Mouse (Mus musculus) hindbrain, embryonic 15.5 days (tissue): ENCODE results near the gene Fam169b. TPM values are rescaled to one million over a fixed set of nuclear protein-coding genes. Genes with fewer than 3 reads are reported as not detected.

Experiments
- ATAC-seq: fragments of 200-750 bp; cut with Nextera tagmentation; 2 replicates; pipeline ENCODE4 v1.8.0; 2017; ENCODE audit warnings: low read depth, moderate number of reproducible peaks, moderate TSS enrichment; ENCODE audit not compliant: low FRiP score
- H3K27ac ChIP-seq: fragments of 300-500 bp; sonication (generic); replicated peaks from 2 replicates; pipeline ENCODE4 v1.5.1; 2015; ENCODE audit warnings: mild to moderate bottlenecking, inconsistent platforms
- H3K27me3 ChIP-seq: fragments of 300-500 bp; sonication (generic); 2 replicates; pipeline ENCODE4 v1.6.1; 2015; ENCODE audit warnings: control low read depth, inconsistent platforms
- H3K36me3 ChIP-seq: fragments of 300-500 bp; sonication (generic); 2 replicates; pipeline ENCODE4 v1.6.1; 2015; ENCODE audit warnings: control low read depth, inconsistent platforms
- H3K4me1 ChIP-seq: fragments of 300-500 bp; sonication (generic); replicated peaks from 2 replicates; pipeline ENCODE4 v1.6.1; 2015; ENCODE audit warnings: control low read depth, inconsistent platforms
- H3K4me2 ChIP-seq: fragments of 300-500 bp; sonication (generic); 2 replicates; pipeline ENCODE4 v1.6.1; 2015; ENCODE audit warnings: moderate library complexity, mild to moderate bottlenecking, inconsistent platforms
- H3K4me3 ChIP-seq: fragments of 300-500 bp; sonication (generic); 2 replicates; pipeline ENCODE4 v1.5.1; 2015; ENCODE audit warnings: mild to moderate bottlenecking, inconsistent platforms
- H3K9ac ChIP-seq: fragments of 300-500 bp; sonication (generic); 2 replicates; pipeline ENCODE4 v1.6.1; 2015; ENCODE audit warnings: inconsistent platforms
- H3K9me3 ChIP-seq: fragments of 300-500 bp; sonication (generic); 2 replicates; pipeline ENCODE4 v1.6.1; 2016; ENCODE audit warnings: control low read depth, inconsistent platforms
- WGBS: fragments of 180-500 bp; shearing (Covaris S2); methylation state at CpG from one replicate; pipeline ENCODE4 v1.1.7; 2015; 5-methylcytosine and 5-hydroxymethylcytosine counted together
- polyA plus RNA-seq: library from polyadenylated mRNA; unstranded; fragments of >200 nt; fragmentation: Nextera tagmentation; extraction: Ambion mirVana; gene quantifications from 2 replicates; pipeline ENCODE4 v1.2.1, GENCODE M21; 2015

Gene Fam169b
- polyA plus RNA-seq, 1 experiment from 2014 or later = 0.12 TPM

- Histone ChIP-seq H3K9ac (no peak overlapping the region), H3K4me1 (no peaks in the 10 kb centered on the region), H3K4me3 (no peak overlapping the region), H3K9me3 (no peaks in the 10 kb centered on the region), H3K27ac (no peak overlapping the region), H3K27me3 (no peaks in the 10 kb centered on the region), H3K36me3 (no peaks in the 10 kb centered on the region), H3K4me2 (no peak overlapping the region)
- WGBS = 68% methylated on average over 14 of the region's 14 CpGs
- no peak for ATAC-seq
Measured at GRCm38 (mm10) chr7:68313038-68313782, 39.6 kb downstream of the Fam169b start.

GRCm38 (mm10) chr7:68314286-68314685, 40.6 kb downstream of the Fam169b start:
- no peak for ATAC-seq
- Histone ChIP-seq H3K27me3 (no peaks in the 10 kb centered on the region), H3K9ac (no peak overlapping the region), H3K4me3 (no peak overlapping the region), H3K4me1 (no peaks in the 10 kb centered on the region), H3K27ac (no peak overlapping the region), H3K36me3 (no peaks in the 10 kb centered on the region), H3K9me3 (no peaks in the 10 kb centered on the region), H3K4me2 (no peak overlapping the region)
- WGBS = 76% methylated on average over 1 of the region's 1 CpGs

- ATAC-seq = no peak
- 67% methylated on average over 4 of the region's 4 CpGs for WGBS
- no peak overlapping the region for H3K4me3 ChIP-seq
Measured at GRCm38 (mm10) chr7:68315068-68315467, 41.4 kb downstream of the Fam169b start.

GRCm38 (mm10) chr7:68318006-68318788, 44.6 kb downstream of the Fam169b start:
- Histone ChIP-seq H3K4me1 (no peaks in the 10 kb centered on the region), H3K4me2 (no peak overlapping the region), H3K27me3 (no peaks in the 10 kb centered on the region), H3K9me3 (no peaks in the 10 kb centered on the region), H3K4me3 (no peak overlapping the region), H3K9ac (no peak overlapping the region), H3K27ac (no peak overlapping the region), H3K36me3 (no peaks in the 10 kb centered on the region)
- WGBS = 73% methylated on average over 15 of the region's 16 CpGs
- peak; percentile 54; the same call in 1 of the 2 replicates for ATAC-seq

More at GRCm38 (mm10) chr7:68315068-68315467, 41.4 kb downstream of the Fam169b start:
- no peak overlapping the region for H3K9ac ChIP-seq
- H3K9me3 ChIP-seq = no peaks in the 10 kb centered on the region
- no peaks in the 10 kb centered on the region for H3K36me3 ChIP-seq
- H3K4me2 ChIP-seq = no peak overlapping the region
- H3K27ac ChIP-seq = no peak overlapping the region
- no peaks in the 10 kb centered on the region for H3K27me3 ChIP-seq
- no peaks in the 10 kb centered on the region for H3K4me1 ChIP-seq

GRCm38 (mm10) chr7:68318979-68319378, 45.3 kb downstream of the Fam169b start:
- no peak overlapping the region for H3K9ac ChIP-seq
- H3K4me1 ChIP-seq = no peaks in the 10 kb centered on the region
- ATAC-seq = no peak
- no peak overlapping the region for H3K4me3 ChIP-seq
- no peak overlapping the region for H3K4me2 ChIP-seq
- WGBS = 64% methylated on average over 6 of the region's 6 CpGs
- no peaks in the 10 kb centered on the region for H3K36me3 ChIP-seq
- no peaks in the 10 kb centered on the region for H3K27me3 ChIP-seq
- no peak overlapping the region for H3K27ac ChIP-seq
- H3K9me3 ChIP-seq = no peaks in the 10 kb centered on the region

GRCm38 (mm10) chr7:68320078-68320810, 46.6 kb downstream of the Fam169b start:
- H3K9ac ChIP-seq = no peak overlapping the region
- WGBS = 81% methylated on average over 14 of the region's 14 CpGs
- H3K4me2 ChIP-seq = no peak overlapping the region
- no peak for ATAC-seq
- H3K27me3 ChIP-seq = no peaks in the 10 kb centered on the region
- no peak overlapping the region for H3K27ac ChIP-seq
- H3K4me3 ChIP-seq = no peak overlapping the region
- no peaks in the 10 kb centered on the region for H3K36me3 ChIP-seq
- no peaks in the 10 kb centered on the region for H3K9me3 ChIP-seq
- no peaks in the 10 kb centered on the region for H3K4me1 ChIP-seq

- Histone ChIP-seq H3K27ac (no peak overlapping the region), H3K4me3 (no peak overlapping the region), H3K9me3 (no peaks in the 10 kb centered on the region), H3K9ac (no peak overlapping the region), H3K36me3 (no peaks in the 10 kb centered on the region), H3K4me2 (no peak overlapping the region), H3K4me1 (no peaks in the 10 kb centered on the region), H3K27me3 (no peaks in the 10 kb centered on the region)
- 91% methylated on average over 6 of the region's 6 CpGs for WGBS
- ATAC-seq = no peak
Measured at GRCm38 (mm10) chr7:68323051-68323450, 49.4 kb downstream of the Fam169b start.

- no peak overlapping the region for H3K27ac ChIP-seq
- H3K4me1 ChIP-seq = no peaks in the 10 kb centered on the region
- ATAC-seq = no peak
- no peak overlapping the region for H3K4me3 ChIP-seq
- no peak overlapping the region for H3K9ac ChIP-seq
- 88% methylated on average over 7 of the region's 7 CpGs for WGBS
- no peaks in the 10 kb centered on the region for H3K9me3 ChIP-seq
- no peaks in the 10 kb centered on the region for H3K36me3 ChIP-seq
- no peak overlapping the region for H3K4me2 ChIP-seq
- no peaks in the 10 kb centered on the region for H3K27me3 ChIP-seq
Measured at GRCm38 (mm10) chr7:68326190-68326722, 52.6 kb downstream of the Fam169b start.

- Histone ChIP-seq H3K9me3 (no peaks in the 10 kb centered on the region), H3K4me1 (no peaks in the 10 kb centered on the region), H3K4me2 (no peak overlapping the region), H3K36me3 (no peaks in the 10 kb centered on the region), H3K27ac (no peak overlapping the region), H3K9ac (no peak overlapping the region), H3K27me3 (no peaks in the 10 kb centered on the region), H3K4me3 (no peak overlapping the region)
- WGBS = 81% methylated on average over 9 of the region's 9 CpGs
- ATAC-seq = no peak
Measured at GRCm38 (mm10) chr7:68329000-68329399, 55.4 kb downstream of the Fam169b start.

GRCm38 (mm10) chr7:68332799-68333198, 59.2 kb downstream of the Fam169b start:
- Histone ChIP-seq H3K9ac (no peak overlapping the region), H3K4me1 (no peaks in the 10 kb centered on the region), H3K27me3 (no peaks in the 10 kb centered on the region), H3K36me3 (no peaks in the 10 kb centered on the region), H3K9me3 (no peaks in the 10 kb centered on the region), H3K4me3 (no peak overlapping the region), H3K4me2 (no peak overlapping the region), H3K27ac (no peak overlapping the region)
- no peak for ATAC-seq
- WGBS = 93% methylated on average over 6 of the region's 6 CpGs

GRCm38 (mm10) chr7:68337080-68337781, 63.6 kb downstream of the Fam169b start:
- no peak overlapping the region for H3K4me2 ChIP-seq
- no peak overlapping the region for H3K4me3 ChIP-seq
- WGBS = 85% methylated on average over 8 of the region's 8 CpGs
- ATAC-seq = no peak
- no peaks in the 10 kb centered on the region for H3K9me3 ChIP-seq
- no peak overlapping the region for H3K27ac ChIP-seq
- no peaks in the 10 kb centered on the region for H3K4me1 ChIP-seq
- no peaks in the 10 kb centered on the region for H3K36me3 ChIP-seq
- no peaks in the 10 kb centered on the region for H3K27me3 ChIP-seq
- no peak overlapping the region for H3K9ac ChIP-seq
